In genomic region chr2:58149983-58150405, GRCm38 (mm10) we compare ENCODE assay signal across 23 mouse cellular contexts. TPM values are rescaled to one million over a fixed set of nuclear protein-coding genes. Genes with fewer than 3 reads are reported as not detected.
DNase-seq lines count a peak whose midpoint lies in the region; ATAC-seq lines count a peak whose summit lies in the region.
"Had no signal": no experiment of that assay in that cellular context is flagged by ENCODE, and none has a peak within 500 bp of the region (broad histone marks: within the 10 kb centered on the region; RNA-seq: fewer than 3 reads in every experiment).

No protein-coding gene starts in this region.

- peak; percentile 62 for ATAC-seq in common myeloid progenitor, adult 5-6 weeks (replicated peaks; ENCODE audit: low read depth, poor library complexity, severe bottlenecking)
- ATAC-seq in megakaryocyte progenitor cell, adult 5-6 weeks (replicated peaks; ENCODE audit: poor library complexity), result peak; percentile 78
- ATAC-seq: forebrain, postnatal 0 days; Patski had no signal

- peak; percentile 63 to 75 for DNase-seq in spleen, postnatal 36 days (ENCODE audit: low spot score in 2 of 2)
- DNase-seq in spleen, adult 18-20 months, result no peak
- DNase-seq in lung, postnatal 4 days, result no peak
- no peak for DNase-seq in gastrocnemius, postnatal 4 days (ENCODE audit: low spot score in 2 of 2)
- no peak for DNase-seq in embryo, embryonic 10.5 days (ENCODE audit: low spot score)
- DNase-seq: adrenal gland, postnatal 25 days; cerebellum, adult 11-12 months; cerebellum, adult 9-11 months; forebrain, postnatal 0 days; heart, postnatal 36 days; kidney, adult 11 months; kidney, postnatal 25 days; liver; lung, adult 2 months; lung, postnatal 10 days; right cerebral cortex, postnatal 25 days; thymus, adult 2 months; thymus, postnatal 4 days had no signal

RNA-seq across cellular contexts. Expression of gene Cytip, which starts 45.3 kb away (rescaled TPM):
- total RNA-seq in common myeloid progenitor, adult 5-6 weeks (2017), result 23.5 and 45.5 TPM in 2 replicates
- 14.7 and 26.8 TPM in 2 replicates for total RNA-seq in megakaryocyte progenitor cell, adult 5-6 weeks (2015)
- 34.1 and 46.1 TPM in 2 replicates for total RNA-seq in megakaryocyte progenitor cell, adult 5-6 weeks (2017)
- total RNA-seq in gastrocnemius, postnatal 4 days (2021), result 1 to 10 TPM; 1.3 TPM
- total RNA-seq: layer of hippocampus, adult 18-20 months; MEL had no signal

Comparison
In these comparisons a context has a peak if more than half of its experiments do, and no peak if none do; other contexts are left out.
1. DNase-seq: peak in spleen, postnatal 36 days (2 of 2); none in spleen, adult 18-20 months (0 of 2), lung, postnatal 4 days (0 of 2), gastrocnemius, postnatal 4 days (0 of 2) and embryo, embryonic 10.5 days (single experiment).
2. RNA of gene Cytip, which starts 45.3 kb away (total RNA-seq): 14.7 to 46.1 TPM in megakaryocyte progenitor cell, adult 5-6 weeks and 23.5 to 45.5 TPM in common myeloid progenitor, adult 5-6 weeks; 1.3 TPM in gastrocnemius, postnatal 4 days; every median in the first group is over 4 times any median in the second.